Mouse (Mus musculus): ENCODE measurements around the gene Large1. TPM values are rescaled to one million over a fixed set of nuclear protein-coding genes. Genes with fewer than 3 reads are reported as not detected.

Large1 gene
- polyA plus RNA-seq, 1 experiment = 2.1 TPM

GRCm38 (mm10) chr8:73061410-73061809 lies 291.9 kb downstream of the Large1 start:
- 68% methylated on average over 1 of the region's 1 CpGs for WGBS
- Histone ChIP-seq H3K36me3 (ENCODE audit: control insufficient read depth, insufficient read depth, low read length) (no peaks in the 10 kb centered on the region), H3K27ac (ENCODE audit: insufficient read depth, low read length) (no peak overlapping the region), H3K4me3 (ENCODE audit: extremely low read depth, insufficient read depth, insufficient read length) (no peak overlapping the region), H3K27me3 (ENCODE audit: control insufficient read depth, insufficient read depth, low read length) (no peaks in the 10 kb centered on the region), H3K4me1 (ENCODE audit: control insufficient read depth, insufficient read depth, insufficient read length) (no peaks in the 10 kb centered on the region)
- TF ChIP-seq POLR2A (IDR thresholded peaks at IDR 0.05; ENCODE audit: low read depth, low read length) (no peak), CTCF (IDR thresholded peaks at IDR 0.05; ENCODE audit: extremely low read depth, insufficient read depth, insufficient read length, insufficient replicate concordance) (no peak)
- DNase-seq (ENCODE audit: low read depth in 1 of 2, low spot score in 2 of 2) = no peak

GRCm38 (mm10) chr8:73054726-73055125 lies 298.6 kb downstream of the Large1 start:
- TF ChIP-seq POLR2A (IDR thresholded peaks at IDR 0.05; ENCODE audit: low read depth, low read length) (no peak), CTCF (IDR thresholded peaks at IDR 0.05; ENCODE audit: extremely low read depth, insufficient read depth, insufficient read length, insufficient replicate concordance) (no peak)
- no peak for DNase-seq (ENCODE audit: low read depth in 1 of 2, low spot score in 2 of 2)
- 80% methylated on average over 1 of the region's 1 CpGs for WGBS
- Histone ChIP-seq H3K4me1 (ENCODE audit: control insufficient read depth, insufficient read depth, insufficient read length) (no peaks in the 10 kb centered on the region), H3K27ac (ENCODE audit: insufficient read depth, low read length) (no peak overlapping the region), H3K36me3 (ENCODE audit: control insufficient read depth, insufficient read depth, low read length) (no peaks in the 10 kb centered on the region), H3K27me3 (ENCODE audit: control insufficient read depth, insufficient read depth, low read length) (no peaks in the 10 kb centered on the region), H3K4me3 (ENCODE audit: extremely low read depth, insufficient read depth, insufficient read length) (no peak overlapping the region)

- no peaks in the 10 kb centered on the region for H3K27me3 ChIP-seq (ENCODE audit: control insufficient read depth, insufficient read depth, low read length)
- H3K36me3 ChIP-seq (ENCODE audit: control insufficient read depth, insufficient read depth, low read length) = no peaks in the 10 kb centered on the region
- H3K4me1 ChIP-seq (ENCODE audit: control insufficient read depth, insufficient read depth, insufficient read length) = no peaks in the 10 kb centered on the region
- no peak overlapping the region for H3K27ac ChIP-seq (ENCODE audit: insufficient read depth, low read length)
- DNase-seq (ENCODE audit: low read depth in 1 of 2, low spot score in 2 of 2) = no peak
- WGBS = 92% methylated on average over 3 of the region's 3 CpGs
- no peak overlapping the region for H3K4me3 ChIP-seq (ENCODE audit: extremely low read depth, insufficient read depth, insufficient read length)
- no peak for TF ChIP-seq CTCF (IDR thresholded peaks at IDR 0.05; ENCODE audit: extremely low read depth, insufficient read depth, insufficient read length, insufficient replicate concordance)
- TF ChIP-seq POLR2A (IDR thresholded peaks at IDR 0.05; ENCODE audit: low read depth, low read length) = no peak
These were observed 299.5 kb downstream of the Large1 start for GRCm38 (mm10) chr8:73053878-73054277.

GRCm38 (mm10) chr8:73052414-73052813 lies 300.9 kb downstream of the Large1 start:
- 88% methylated on average over 1 of the region's 1 CpGs for whole genome bisulfite sequencing
- H3K27ac ChIP-seq (ENCODE audit: insufficient read depth, low read length) = no peak overlapping the region
- TF ChIP-seq POLR2A (IDR thresholded peaks at IDR 0.05; ENCODE audit: low read depth, low read length) = no peak
- no peak for TF ChIP-seq CTCF (IDR thresholded peaks at IDR 0.05; ENCODE audit: extremely low read depth, insufficient read depth, insufficient read length, insufficient replicate concordance)
- H3K27me3 ChIP-seq (ENCODE audit: control insufficient read depth, insufficient read depth, low read length) = no peaks in the 10 kb centered on the region
- no peak overlapping the region for H3K4me3 ChIP-seq (ENCODE audit: extremely low read depth, insufficient read depth, insufficient read length)
- no peak for DNase-seq (ENCODE audit: low read depth in 1 of 2, low spot score in 2 of 2)
- H3K4me1 ChIP-seq (ENCODE audit: control insufficient read depth, insufficient read depth, insufficient read length) = no peaks in the 10 kb centered on the region
- H3K36me3 ChIP-seq (ENCODE audit: control insufficient read depth, insufficient read depth, low read length) = no peaks in the 10 kb centered on the region

- H3K27me3 ChIP-seq (ENCODE audit: control insufficient read depth, insufficient read depth, low read length) = no peaks in the 10 kb centered on the region
- H3K4me1 ChIP-seq (ENCODE audit: control insufficient read depth, insufficient read depth, insufficient read length) = no peaks in the 10 kb centered on the region
- H3K27ac ChIP-seq (ENCODE audit: insufficient read depth, low read length) = no peak overlapping the region
- no peaks in the 10 kb centered on the region for H3K36me3 ChIP-seq (ENCODE audit: control insufficient read depth, insufficient read depth, low read length)
- 87% methylated on average over 3 of the region's 3 CpGs for WGBS
- no peak for TF ChIP-seq CTCF (IDR thresholded peaks at IDR 0.05; ENCODE audit: extremely low read depth, insufficient read depth, insufficient read length, insufficient replicate concordance)
- no peak for TF ChIP-seq POLR2A (IDR thresholded peaks at IDR 0.05; ENCODE audit: low read depth, low read length)
- H3K4me3 ChIP-seq (ENCODE audit: extremely low read depth, insufficient read depth, insufficient read length) = no peak overlapping the region
- no peak for DNase-seq (ENCODE audit: low read depth in 1 of 2, low spot score in 2 of 2)
These were observed 305.2 kb downstream of the Large1 start for GRCm38 (mm10) chr8:73048136-73048535.

- Histone ChIP-seq H3K27ac (ENCODE audit: insufficient read depth, low read length) (no peak overlapping the region), H3K4me1 (ENCODE audit: control insufficient read depth, insufficient read depth, insufficient read length) (no peaks in the 10 kb centered on the region), H3K4me3 (ENCODE audit: extremely low read depth, insufficient read depth, insufficient read length) (no peak overlapping the region), H3K36me3 (ENCODE audit: control insufficient read depth, insufficient read depth, low read length) (no peaks in the 10 kb centered on the region), H3K27me3 (ENCODE audit: control insufficient read depth, insufficient read depth, low read length) (no peaks in the 10 kb centered on the region)
- no peak for TF ChIP-seq CTCF (IDR thresholded peaks at IDR 0.05; ENCODE audit: extremely low read depth, insufficient read depth, insufficient read length, insufficient replicate concordance)
- TF ChIP-seq POLR2A (IDR thresholded peaks at IDR 0.05; ENCODE audit: low read depth, low read length) = no peak
- no peak for DNase-seq (ENCODE audit: low read depth in 1 of 2, low spot score in 2 of 2)
These were observed 323.6 kb downstream of the Large1 start for GRCm38 (mm10) chr8:73029787-73030186.

GRCm38 (mm10) chr8:73018241-73018640 lies 335.1 kb downstream of the Large1 start:
- WGBS = 89% methylated on average over 1 of the region's 1 CpGs
- Histone ChIP-seq H3K36me3 (ENCODE audit: control insufficient read depth, insufficient read depth, low read length) (no peaks in the 10 kb centered on the region), H3K27ac (ENCODE audit: insufficient read depth, low read length) (no peak overlapping the region), H3K27me3 (ENCODE audit: control insufficient read depth, insufficient read depth, low read length) (no peaks in the 10 kb centered on the region), H3K4me3 (ENCODE audit: extremely low read depth, insufficient read depth, insufficient read length) (no peak overlapping the region), H3K4me1 (ENCODE audit: control insufficient read depth, insufficient read depth, insufficient read length) (no peaks in the 10 kb centered on the region)
- TF ChIP-seq CTCF (IDR thresholded peaks at IDR 0.05; ENCODE audit: extremely low read depth, insufficient read depth, insufficient read length, insufficient replicate concordance) (no peak), POLR2A (IDR thresholded peaks at IDR 0.05; ENCODE audit: low read depth, low read length) (no peak)
- no peak for DNase-seq (ENCODE audit: low read depth in 1 of 2, low spot score in 2 of 2)
